Mouse (Mus musculus): ENCODE results near the gene Itgb2. TPM values are rescaled to one million over a fixed set of nuclear protein-coding genes. Genes with fewer than 3 reads are reported as not detected.

Gene Itgb2
- polyA plus RNA-seq, 1 experiment = 13.6 TPM

DNA sequence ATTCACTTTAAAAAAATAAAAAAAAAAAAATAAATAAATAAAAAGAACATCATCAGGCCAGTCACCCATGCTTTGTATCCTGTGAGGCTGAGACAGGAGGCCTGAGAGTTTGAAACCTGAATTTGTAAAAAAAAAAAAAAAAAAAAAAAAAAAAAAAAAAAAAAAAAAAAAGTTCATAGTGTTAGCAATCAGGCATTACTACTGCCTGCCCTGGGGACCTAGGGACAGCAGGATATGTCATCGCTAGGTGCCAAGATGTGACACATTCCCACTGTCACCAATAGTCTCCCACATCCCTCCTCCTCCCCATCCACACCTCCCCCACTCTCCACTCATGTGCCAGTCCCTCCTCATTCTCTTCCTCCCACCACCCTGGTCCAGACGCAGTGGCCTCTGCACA is 3.6 kb upstream of the Itgb2 start:
- TF ChIP-seq POLR2A (IDR thresholded peaks at IDR 0.05; ENCODE audit: low read depth, low read length) (no peak), CTCF (conservative IDR thresholded peaks at IDR 0.05; ENCODE audit: insufficient read depth, insufficient read length, low read depth, low read length) (no peak)
- WGBS = 43% methylated on average over 2 of the region's 2 CpGs
- H3K4me1 ChIP-seq (ENCODE audit: control insufficient read depth, insufficient read depth, low read length) = no peaks in the 10 kb centered on the region

DNA sequence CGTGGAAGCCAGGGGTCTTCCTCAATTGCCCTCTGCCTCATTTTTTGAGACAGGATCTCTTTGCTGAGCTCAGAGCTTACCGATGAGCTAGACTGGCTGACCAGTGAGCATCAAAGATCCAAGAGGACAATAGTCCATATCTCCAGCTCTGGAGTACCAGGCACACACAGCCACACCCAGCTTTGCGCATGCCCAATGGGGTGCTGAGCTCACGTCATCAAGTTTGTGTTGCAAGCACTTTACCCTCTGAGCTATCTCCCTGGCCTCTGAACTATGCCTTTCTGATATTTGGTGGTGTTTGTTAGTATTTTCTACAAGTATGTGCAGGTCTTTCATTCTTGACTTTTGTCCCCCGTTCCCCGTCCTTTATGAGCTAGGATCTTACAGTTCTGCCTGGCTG is 1.4 kb upstream of the Itgb2 start:
- Histone ChIP-seq H3K27me3 (replicated peaks; ENCODE audit: control insufficient read depth, insufficient read depth, low read length) (no peaks in the 10 kb centered on the region), H3K4me1 (ENCODE audit: control insufficient read depth, insufficient read depth, low read length) (no peaks in the 10 kb centered on the region), H3K36me3 (ENCODE audit: control insufficient read depth, insufficient read depth, low read length) (no peaks in the 10 kb centered on the region), H3K4me3 (ENCODE audit: insufficient read depth, low read depth, low read length) (no peak overlapping the region), H3K27ac (ENCODE audit: insufficient read depth, low read depth, low read length) (no peak overlapping the region)
- WGBS = 83% methylated on average over 6 of the region's 6 CpGs
- no peak for TF ChIP-seq CTCF (conservative IDR thresholded peaks at IDR 0.05; ENCODE audit: insufficient read depth, insufficient read length, low read depth, low read length)
- no peak for TF ChIP-seq POLR2A (IDR thresholded peaks at IDR 0.05; ENCODE audit: low read depth, low read length)
- no peak for DNase-seq

More for the DNA sequence above, 3.6 kb upstream of the Itgb2 start:
- no peaks in the 10 kb centered on the region for H3K36me3 ChIP-seq (ENCODE audit: control insufficient read depth, insufficient read depth, low read length)
- no peak overlapping the region for H3K4me3 ChIP-seq (ENCODE audit: insufficient read depth, low read depth, low read length)
- no peaks in the 10 kb centered on the region for H3K27me3 ChIP-seq (replicated peaks; ENCODE audit: control insufficient read depth, insufficient read depth, low read length)
- DNase-seq = no peak
- H3K27ac ChIP-seq (ENCODE audit: insufficient read depth, low read depth, low read length) = no peak overlapping the region

DNA sequence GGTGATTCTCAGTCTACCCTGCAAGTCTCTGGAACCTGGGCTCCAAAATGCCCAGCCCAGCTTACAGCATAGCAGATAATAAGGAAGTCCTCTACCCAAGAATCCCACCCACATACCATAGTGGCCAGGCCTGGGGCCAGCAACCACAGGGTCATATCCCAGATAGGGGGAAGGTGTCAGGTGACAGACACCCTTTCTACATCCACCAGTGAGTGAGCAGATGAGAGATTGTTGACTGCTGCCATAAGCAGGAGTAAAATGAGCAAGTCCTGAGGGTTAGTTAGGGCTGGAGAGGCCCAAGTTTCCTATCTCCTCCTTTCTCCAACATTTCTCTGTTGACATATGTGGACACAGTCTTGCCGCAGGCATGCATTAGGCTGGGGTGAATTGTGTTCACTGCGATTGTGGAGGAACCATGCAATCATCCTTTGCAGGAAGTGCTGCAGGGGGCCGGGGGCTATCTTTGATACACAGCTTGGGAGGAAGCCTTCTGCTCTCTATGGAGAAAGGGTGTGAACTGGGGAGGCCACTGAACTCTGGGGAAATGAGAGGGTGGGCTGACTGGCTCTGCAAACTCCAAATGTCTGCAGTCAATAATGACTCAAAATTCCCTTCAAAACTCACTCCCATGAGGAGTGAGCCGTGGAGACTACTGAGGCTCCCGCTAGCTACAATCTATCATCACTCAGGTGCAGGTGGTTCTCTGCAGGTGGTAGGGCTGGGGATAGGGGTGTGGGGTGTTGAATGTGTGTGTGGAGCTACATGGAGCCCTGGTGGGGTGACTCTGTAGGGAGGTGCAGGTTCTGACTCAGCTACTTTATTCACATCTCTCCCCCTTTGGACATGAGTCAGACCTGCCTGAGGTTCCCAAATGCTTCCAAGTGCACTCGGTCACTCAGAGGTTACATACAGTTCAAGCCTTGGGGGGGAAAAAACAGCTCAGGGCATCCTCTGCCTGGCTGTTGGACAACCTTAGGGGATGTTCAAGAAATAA is 1.3 kb downstream of the Itgb2 start:
- H3K27me3 ChIP-seq (replicated peaks; ENCODE audit: control insufficient read depth, insufficient read depth, low read length) = no peaks in the 10 kb centered on the region
- no peak for DNase-seq
- H3K4me3 ChIP-seq (ENCODE audit: insufficient read depth, low read depth, low read length) = no peak overlapping the region
- WGBS = 71% methylated on average over 6 of the region's 6 CpGs
- H3K36me3 ChIP-seq (ENCODE audit: control insufficient read depth, insufficient read depth, low read length) = no peaks in the 10 kb centered on the region
- no peaks in the 10 kb centered on the region for H3K4me1 ChIP-seq (ENCODE audit: control insufficient read depth, insufficient read depth, low read length)
- TF ChIP-seq CTCF (conservative IDR thresholded peaks at IDR 0.05; ENCODE audit: insufficient read depth, insufficient read length, low read depth, low read length) = no peak
- no peak for TF ChIP-seq POLR2A (IDR thresholded peaks at IDR 0.05; ENCODE audit: low read depth, low read length)
- H3K27ac ChIP-seq (ENCODE audit: insufficient read depth, low read depth, low read length) = no peak overlapping the region

DNA sequence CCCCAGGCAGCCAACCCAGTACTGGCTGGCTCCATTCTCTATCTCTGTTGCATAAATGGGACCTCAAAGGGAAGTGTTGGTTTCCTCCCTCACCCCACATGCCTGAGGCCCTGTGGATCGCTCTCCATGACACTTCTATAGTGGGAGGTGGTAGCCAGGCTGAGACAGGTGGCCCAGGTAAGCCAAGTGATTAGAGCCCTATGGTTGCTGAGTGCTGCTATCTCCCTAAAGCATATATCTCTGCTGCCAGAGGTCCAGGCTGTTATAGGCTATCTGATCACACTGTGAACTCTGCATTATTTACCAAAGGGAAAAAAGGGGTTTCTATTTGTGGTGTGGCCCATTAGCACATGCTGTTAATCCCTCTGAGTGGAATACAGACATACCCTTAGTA is 2.0 kb downstream of the Itgb2 start:
- H3K4me1 ChIP-seq (ENCODE audit: control insufficient read depth, insufficient read depth, low read length) = no peaks in the 10 kb centered on the region
- WGBS = 85% methylated on average over 1 of the region's 1 CpGs
- H3K36me3 ChIP-seq (ENCODE audit: control insufficient read depth, insufficient read depth, low read length) = no peaks in the 10 kb centered on the region
- no peak overlapping the region for H3K27ac ChIP-seq (ENCODE audit: insufficient read depth, low read depth, low read length)
- TF ChIP-seq POLR2A (IDR thresholded peaks at IDR 0.05; ENCODE audit: low read depth, low read length) (no peak), CTCF (conservative IDR thresholded peaks at IDR 0.05; ENCODE audit: insufficient read depth, insufficient read length, low read depth, low read length) (no peak)
- no peaks in the 10 kb centered on the region for H3K27me3 ChIP-seq (replicated peaks; ENCODE audit: control insufficient read depth, insufficient read depth, low read length)
- no peak for DNase-seq
- H3K4me3 ChIP-seq (ENCODE audit: insufficient read depth, low read depth, low read length) = no peak overlapping the region

DNA sequence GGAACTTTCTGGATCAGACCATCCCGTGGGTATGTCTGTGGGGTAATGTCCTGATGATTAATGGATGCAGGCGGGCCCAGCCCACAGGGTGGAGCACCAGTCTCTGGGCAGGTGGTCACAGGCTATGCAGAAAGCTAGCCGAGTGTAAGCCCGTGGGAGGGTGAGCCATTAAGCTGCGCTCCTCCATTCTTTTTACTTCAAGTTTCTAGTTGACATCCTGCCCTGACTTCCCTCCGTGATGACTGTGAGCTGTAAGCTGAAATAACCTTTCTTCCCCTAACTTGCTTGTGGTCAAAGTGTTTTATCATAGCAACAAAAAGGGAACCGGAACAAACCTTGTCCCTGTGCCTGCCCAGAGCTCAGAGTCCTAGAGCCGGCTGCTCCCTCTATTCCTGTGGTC is 6.7 kb downstream of the Itgb2 start:
- H3K4me3 ChIP-seq (ENCODE audit: insufficient read depth, low read depth, low read length) = no peak overlapping the region
- no peaks in the 10 kb centered on the region for H3K4me1 ChIP-seq (ENCODE audit: control insufficient read depth, insufficient read depth, low read length)
- no peak for DNase-seq
- WGBS = 65% methylated on average over 8 of the region's 8 CpGs
- H3K27me3 ChIP-seq (replicated peaks; ENCODE audit: control insufficient read depth, insufficient read depth, low read length) = no peaks in the 10 kb centered on the region
- no peak overlapping the region for H3K27ac ChIP-seq (ENCODE audit: insufficient read depth, low read depth, low read length)
- H3K36me3 ChIP-seq (ENCODE audit: control insufficient read depth, insufficient read depth, low read length) = no peaks in the 10 kb centered on the region
- no peak for TF ChIP-seq POLR2A (IDR thresholded peaks at IDR 0.05; ENCODE audit: low read depth, low read length)
- TF ChIP-seq CTCF (conservative IDR thresholded peaks at IDR 0.05; ENCODE audit: insufficient read depth, insufficient read length, low read depth, low read length) = no peak

DNA sequence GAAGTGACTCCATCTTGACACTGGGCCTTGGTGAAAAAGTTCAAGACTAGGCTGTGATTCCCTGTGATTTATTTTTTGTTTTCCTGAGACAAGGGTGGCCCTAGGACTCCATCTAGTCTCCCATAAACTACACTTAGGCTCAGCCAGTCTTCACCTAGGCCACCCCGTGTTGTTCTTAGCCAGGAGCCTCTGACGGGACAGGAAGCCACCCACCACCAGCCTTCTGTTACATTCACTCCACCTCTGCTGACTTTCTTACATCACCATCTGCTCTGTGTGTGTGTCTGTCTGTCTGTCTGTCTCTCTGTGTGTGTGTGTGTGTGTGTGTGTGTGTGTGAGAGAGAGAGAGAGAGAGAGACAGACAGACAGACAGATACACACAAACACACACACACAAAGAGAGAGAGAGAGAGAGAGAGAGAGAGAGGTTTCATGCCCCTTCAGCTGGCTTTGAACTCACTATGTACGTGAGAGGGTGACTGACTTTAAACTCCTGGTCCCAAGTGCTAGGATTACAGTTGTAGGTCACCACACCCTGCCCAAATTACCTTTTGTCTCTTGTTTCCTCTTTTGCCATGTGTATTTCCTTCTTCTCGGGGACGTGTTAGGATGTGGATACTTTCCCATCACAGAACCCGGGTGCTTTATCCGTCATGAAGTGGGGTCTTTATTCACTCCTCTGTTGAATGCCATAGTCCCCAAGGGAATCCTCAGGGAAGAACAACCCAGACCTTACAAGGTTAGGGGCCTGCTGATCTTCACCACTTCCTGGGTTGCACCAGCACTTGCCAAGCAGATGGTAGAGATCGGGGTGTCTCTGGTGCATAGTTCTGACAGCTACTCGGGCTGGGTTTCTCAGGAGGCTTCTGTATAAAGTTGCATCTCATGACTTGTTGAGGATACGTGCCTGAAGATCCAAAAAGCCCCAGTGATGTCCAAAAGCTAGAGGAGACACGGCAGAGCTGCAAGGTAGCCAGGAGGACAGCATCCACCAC is 7.5 kb downstream of the Itgb2 start:
- H3K4me3 ChIP-seq (ENCODE audit: insufficient read depth, low read depth, low read length) = no peak overlapping the region
- no peaks in the 10 kb centered on the region for H3K36me3 ChIP-seq (ENCODE audit: control insufficient read depth, insufficient read depth, low read length)
- 74% methylated on average over 11 of the region's 11 CpGs for whole genome bisulfite sequencing
- DNase-seq = no peak
- TF ChIP-seq POLR2A (IDR thresholded peaks at IDR 0.05; ENCODE audit: low read depth, low read length) = no peak
- TF ChIP-seq CTCF (conservative IDR thresholded peaks at IDR 0.05; ENCODE audit: insufficient read depth, insufficient read length, low read depth, low read length) = no peak
- no peak overlapping the region for H3K27ac ChIP-seq (ENCODE audit: insufficient read depth, low read depth, low read length)
- H3K27me3 ChIP-seq (replicated peaks; ENCODE audit: control insufficient read depth, insufficient read depth, low read length) = no peaks in the 10 kb centered on the region
- no peaks in the 10 kb centered on the region for H3K4me1 ChIP-seq (ENCODE audit: control insufficient read depth, insufficient read depth, low read length)
